In genomic region chr3:96503083-96503450, GRCm38 (mm10) we compare ENCODE assay signal across 8 mouse cellular contexts. TPM values are rescaled to one million over a fixed set of nuclear protein-coding genes. Genes with fewer than 3 reads are reported as not detected.
A peak's percentile ranks its signal among the peaks of the same experiment; 100 is the strongest.
DNase-seq lines count a peak whose midpoint lies in the region; ATAC-seq and TF ChIP-seq lines count a peak whose summit lies in the region.

No protein-coding gene starts in this region.

- no peak for ATAC-seq in hindbrain, postnatal 0 days
- ATAC-seq in megakaryocyte-erythroid progenitor cell, adult 5-6 weeks (replicated peaks; ENCODE audit: low FRiP score, low TSS enrichment, poor library complexity, severe bottlenecking), result peak; percentile 40; the same call in 1 of the 2 replicates

- H3K9ac ChIP-seq in hindbrain, postnatal 0 days (replicated peaks; ENCODE audit: low read length), result peak overlapping the region; percentile 34

- DNase-seq in adrenal gland, adult 18-20 months (ENCODE audit: low spot score in 2 of 2), result peak; percentile 66 to 71
- DNase-seq in adrenal gland, adult 8-10 months, result no peak
- DNase-seq in cerebellum, postnatal 10 days, result peak; percentile 85
- peak; percentile 61 to 67 for DNase-seq in frontal cortex, postnatal 25 days (ENCODE audit: low spot score in 2 of 2)
- DNase-seq in hindbrain, postnatal 0 days (ENCODE audit: low spot score), result peak; percentile 89
- DNase-seq in left cerebral cortex, postnatal 14 days (ENCODE audit: low spot score in 2 of 2), result peak; percentile 77 to 81
- peak; percentile 40 to 49 for DNase-seq in right cerebral cortex, postnatal 36 days (ENCODE audit: low spot score in 2 of 2)

- H3K27me3 ChIP-seq in hindbrain, postnatal 0 days (ENCODE audit: insufficient read depth, low read length), result no peaks in the 10 kb centered on the region

- 1% methylated on average over 7 of the region's 7 CpGs for WGBS in hindbrain, postnatal 0 days

- intact Hi-C loops in left cerebral cortex, postnatal 14 days (cut with DNase I), result loop anchor here (5.0 kb wide), 1 partner anchor 226 kb away; no protein-coding TSS in a partner anchor

- peak; percentile 87 for TF ChIP-seq CTCF in hindbrain, postnatal 0 days (IDR thresholded peaks at IDR 0.05; ENCODE audit: low read depth)

- no peaks in the 10 kb centered on the region for H3K9me3 ChIP-seq in hindbrain, postnatal 0 days (ENCODE audit: low read length)

- no peaks in the 10 kb centered on the region for H3K36me3 ChIP-seq in hindbrain, postnatal 0 days (ENCODE audit: insufficient read depth, low read length)

- peak overlapping the region; percentile 83 for H3K4me3 ChIP-seq in hindbrain, postnatal 0 days (ENCODE audit: low read length)

- H3K27ac ChIP-seq in hindbrain, postnatal 0 days, result no peak overlapping the region

- peak overlapping the region; percentile 98 for H3K4me2 ChIP-seq in hindbrain, postnatal 0 days (ENCODE audit: low read depth, low read length)

- H3K4me1 ChIP-seq in hindbrain, postnatal 0 days (ENCODE audit: insufficient read depth, low read length), result no peaks in the 10 kb centered on the region

RNA-seq across cellular contexts. Expression of gene Hfe2, which starts 21.9 kb away (rescaled TPM):
- under 1 TPM in 1 of 2 experiments, not detected in 1; 0.42 TPM for total RNA-seq in adrenal gland, adult 18-20 months (2021)
- under 1 TPM in 1 of 4 experiments, not detected in 3; 0.27 TPM for total RNA-seq in adrenal gland, adult 8-10 months (2022)
- 0.78 and 1.9 TPM in 2 replicates for total RNA-seq in hindbrain, postnatal 0 days (2014; rRNA removed)
- polyA plus RNA-seq in hindbrain, postnatal 0 days (2015; fragmentation: Nextera tagmentation; extraction: Ambion mirVana), result 2.1 and 2.5 TPM in 2 replicates
- total RNA-seq in left cerebral cortex, postnatal 14 days (2021), result under 1 TPM; 0.18 to 0.42 TPM
- total RNA-seq in megakaryocyte-erythroid progenitor cell, adult 5-6 weeks (2014; fragmentation: Nextera tagmentation), result not detected in 2 replicates
- total RNA-seq in megakaryocyte-erythroid progenitor cell, adult 5-6 weeks (2017), result not detected in 2 replicates

RNA-seq across cellular contexts. Expression of gene BC107364, which starts 51.0 kb away (rescaled TPM):
- not detected for total RNA-seq in adrenal gland, adult 18-20 months (2021)
- not detected for total RNA-seq in adrenal gland, adult 8-10 months (2022)
- not detected in 2 replicates for total RNA-seq in hindbrain, postnatal 0 days (2014; rRNA removed)
- not detected in 2 replicates for polyA plus RNA-seq in hindbrain, postnatal 0 days (2015; fragmentation: Nextera tagmentation; extraction: Ambion mirVana)
- total RNA-seq in left cerebral cortex, postnatal 14 days (2021), result not detected
- total RNA-seq in megakaryocyte-erythroid progenitor cell, adult 5-6 weeks (2014; fragmentation: Nextera tagmentation), result not detected in 2 replicates
- not detected in 2 replicates for total RNA-seq in megakaryocyte-erythroid progenitor cell, adult 5-6 weeks (2017)

RNA-seq across cellular contexts. Expression of gene Txnip, which starts 54.7 kb away (rescaled TPM):
- total RNA-seq in adrenal gland, adult 18-20 months (2021), result 100 to 1,000 TPM; 539 to 784 TPM
- 100 to 1,000 TPM; 374 to 825 (median 652) TPM for total RNA-seq in adrenal gland, adult 8-10 months (2022)
- 192 and 222 TPM in 2 replicates for total RNA-seq in hindbrain, postnatal 0 days (2014; rRNA removed)
- polyA plus RNA-seq in hindbrain, postnatal 0 days (2015; fragmentation: Nextera tagmentation; extraction: Ambion mirVana), result 133 and 148 TPM in 2 replicates
- 10 to 100 TPM; 26.9 to 36.8 TPM for total RNA-seq in left cerebral cortex, postnatal 14 days (2021)
- total RNA-seq in megakaryocyte-erythroid progenitor cell, adult 5-6 weeks (2014; fragmentation: Nextera tagmentation), result 257 and 274 TPM in 2 replicates
- 121 and 224 TPM in 2 replicates for total RNA-seq in megakaryocyte-erythroid progenitor cell, adult 5-6 weeks (2017)
